Mouse (Mus musculus) 3T3-L1 (cell line): ENCODE measurements around the gene Reps1.

ENCODE experiments used
- DNase-seq: peaks from one replicate; pipeline ENCODE4 v3.0.0-alpha.2; 2015; ENCODE audit warnings: low read depth, low spot score

Gene Reps1

DNA sequence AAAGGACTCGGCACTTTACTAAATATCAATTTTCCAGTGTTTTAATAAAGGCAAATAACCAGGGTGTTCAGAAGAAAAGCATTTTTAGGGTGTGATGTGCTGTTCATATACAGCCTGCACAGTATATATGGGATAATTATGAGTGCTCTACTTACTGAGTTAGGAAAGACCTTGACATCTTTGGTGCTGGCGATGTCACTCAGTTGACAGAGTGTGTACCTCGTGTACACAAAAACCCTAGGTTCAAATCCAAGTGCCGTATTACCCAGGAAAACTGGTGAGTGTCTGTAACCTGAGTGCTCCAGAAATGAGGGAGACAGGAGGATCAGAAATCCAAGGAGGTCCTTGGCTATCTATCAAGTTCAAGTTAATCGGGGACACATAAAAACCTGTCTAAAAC lies 84.0 kb downstream of the Reps1 start:
- DNase-seq: no peak

DNA sequence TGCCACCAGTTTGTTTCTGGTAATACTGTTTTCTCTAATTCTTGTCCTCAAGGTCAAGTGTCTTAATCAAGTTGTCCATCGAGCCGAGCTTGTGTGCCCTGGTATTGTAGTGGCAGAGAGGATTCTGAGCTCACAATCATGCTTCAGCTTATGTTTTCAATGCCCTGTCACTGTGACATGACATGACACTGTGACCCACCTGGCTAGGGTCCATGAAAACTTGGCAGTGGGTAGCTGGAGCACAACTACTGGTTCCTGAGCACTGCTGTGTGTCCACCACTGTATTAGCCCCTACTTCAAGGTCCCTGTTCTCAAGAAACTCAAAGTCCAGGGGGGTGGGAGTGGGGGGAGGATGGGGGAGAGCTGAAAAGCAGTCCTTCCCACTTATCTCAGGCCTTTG lies 85.7 kb downstream of the Reps1 start:
- no peak for DNase-seq

DNA sequence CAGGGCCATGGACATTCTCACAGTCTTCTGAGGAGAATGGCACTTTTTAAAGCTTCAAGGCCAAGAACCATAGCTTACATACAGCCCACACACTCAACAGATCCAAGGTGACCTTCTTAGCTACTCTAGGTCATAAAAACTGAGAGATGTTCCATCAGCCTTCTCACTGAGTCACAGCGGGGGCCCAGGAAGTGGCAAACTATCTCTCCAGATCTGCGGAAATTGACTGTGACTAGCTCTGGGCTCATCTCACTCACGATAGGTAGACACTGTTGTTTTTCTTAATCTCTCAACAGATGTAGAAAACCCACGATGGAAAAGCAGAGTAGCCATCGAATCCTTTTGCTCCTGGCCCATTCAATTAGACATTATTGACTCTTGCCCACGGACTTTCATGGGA lies 86.6 kb downstream of the Reps1 start:
- DNase-seq: no peak

DNA sequence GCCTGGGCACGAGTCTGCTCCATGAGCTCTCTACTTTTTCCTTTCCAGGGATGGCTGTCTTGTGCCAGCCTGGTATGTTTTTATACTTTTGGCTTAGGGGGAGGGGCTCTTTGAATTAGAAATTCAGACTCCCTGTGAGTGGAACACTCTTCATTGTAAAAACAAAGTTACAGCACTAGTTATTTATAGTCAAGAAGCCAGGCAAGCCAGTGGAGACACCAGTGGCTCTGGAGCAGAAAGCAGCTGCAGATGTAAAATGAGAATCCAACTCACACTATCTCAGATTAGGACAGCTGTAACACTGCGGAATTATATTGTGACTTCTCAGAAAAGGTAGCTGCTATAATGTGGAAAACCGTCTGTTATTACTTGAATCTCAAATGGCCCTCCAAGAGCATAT lies 91.6 kb downstream of the Reps1 start:
- DNase-seq: no peak

DNA sequence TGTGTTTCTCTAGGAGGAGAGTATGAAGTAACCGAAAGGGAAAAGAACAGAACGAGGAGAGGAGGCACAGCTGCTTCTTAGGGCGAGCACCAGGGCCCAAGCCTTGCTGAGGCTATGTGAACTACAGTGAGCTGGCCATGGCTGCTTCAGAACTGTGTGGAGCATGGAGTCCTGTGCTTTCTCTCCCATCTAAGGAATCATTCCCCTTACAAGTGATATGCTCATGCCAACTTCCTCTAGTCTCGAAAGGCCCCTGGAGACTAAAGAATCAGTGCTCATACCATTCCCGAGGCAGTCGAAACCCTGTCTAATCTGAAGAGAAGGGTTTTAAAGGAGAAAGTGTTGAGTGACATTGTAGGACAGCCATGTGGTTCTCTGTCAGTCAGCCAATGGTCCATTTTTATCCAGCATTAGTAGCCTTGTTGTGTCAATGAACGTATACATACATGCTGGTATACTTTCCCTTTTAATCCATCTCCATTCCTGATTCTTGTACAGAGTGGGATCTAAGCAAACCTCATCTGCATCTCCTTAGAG lies 106.8 kb downstream of the Reps1 start:
- no peak for DNase-seq
